Mouse (Mus musculus) forebrain, embryonic 10.5 days (tissue): ENCODE results near the gene Snx30. TPM values are rescaled to one million over a fixed set of nuclear protein-coding genes. Genes with fewer than 3 reads are reported as not detected.

ENCODE experiments used
- DNase-seq: peaks from one replicate; pipeline ENCODE4 v3.0.0-alpha.2; 2017; ENCODE audit warnings: low spot score; ENCODE audit errors: extremely low spot score
- H3K27ac ChIP-seq: fragments of 300-500 bp; sonication (generic); 2 replicates; pipeline ENCODE4 v1.5.1; 2016; ENCODE audit warnings: mild to moderate bottlenecking
- H3K27me3 ChIP-seq: fragments of 300-500 bp; sonication (generic); 2 replicates; pipeline ENCODE4 v1.6.1; 2016; ENCODE audit warnings: mild to moderate bottlenecking; ENCODE audit not compliant: poor library complexity, severe bottlenecking
- H3K36me3 ChIP-seq: fragments of 300-500 bp; sonication (generic); replicated peaks from 2 replicates; pipeline ENCODE4 v1.6.1; 2016; ENCODE audit warnings: mild to moderate bottlenecking, moderate library complexity
- H3K4me1 ChIP-seq: fragments of 300-500 bp; sonication (generic); 2 replicates; pipeline ENCODE4 v1.6.1; 2016
- H3K4me3 ChIP-seq: fragments of 300-500 bp; sonication (generic); 2 replicates; pipeline ENCODE4 v1.5.1; 2016; ENCODE audit warnings: mild to moderate bottlenecking, moderate library complexity
- H3K9me3 ChIP-seq: fragments of 300-500 bp; sonication (generic); 2 replicates; pipeline ENCODE4 v1.6.1; 2016; ENCODE audit warnings: mild to moderate bottlenecking, moderate library complexity
- WGBS: fragments of 180-500 bp; shearing (Covaris S2); methylation state at CpG from one replicate; pipeline ENCODE4 v1.1.7; 2016; 5-methylcytosine and 5-hydroxymethylcytosine counted together
- polyA plus RNA-seq: library from polyadenylated mRNA; unstranded; fragments of >200 nt; fragmentation: Nextera tagmentation; extraction: Ambion mirVana; gene quantifications from 2 replicates; pipeline ENCODE4 v1.2.1, GENCODE M21; 2016

Snx30 gene
- polyA plus RNA-seq, 1 experiment from 2014 or later, result 5.7 TPM

GRCm38 (mm10) chr4:59845245-59845637 lies 39.6 kb downstream of the Snx30 start:
- WGBS, result 93% methylated on average over 3 of the region's 3 CpGs
- no peaks in the 10 kb centered on the region; the same call in 1 of the 2 replicates for H3K9me3 ChIP-seq
- H3K4me3 ChIP-seq, result no peak overlapping the region
- DNase-seq, result no peak
- H3K27ac ChIP-seq, result no peak overlapping the region
- peaks cover 2% of the 10 kb centered on the region; the same call in 1 of the 2 replicates for H3K4me1 ChIP-seq
- peaks cover 7% of the 10 kb centered on the region; the same call in 1 of the 2 replicates for H3K36me3 ChIP-seq
- H3K27me3 ChIP-seq, result no peaks in the 10 kb centered on the region

GRCm38 (mm10) chr4:59847447-59847846 lies 41.8 kb downstream of the Snx30 start:
- Histone ChIP-seq H3K4me3 (no peak overlapping the region), H3K9me3 (no peaks in the 10 kb centered on the region; the same call in 1 of the 2 replicates), H3K27ac (no peak overlapping the region), H3K4me1 (peaks cover 4% of the 10 kb centered on the region; the same call in 1 of the 2 replicates), H3K27me3 (no peaks in the 10 kb centered on the region), H3K36me3 (peaks cover 7% of the 10 kb centered on the region; the same call in 1 of the 2 replicates)
- 91% methylated on average over 5 of the region's 5 CpGs for WGBS
- no peak for DNase-seq

GRCm38 (mm10) chr4:59850181-59850580 lies 44.5 kb downstream of the Snx30 start:
- peak overlapping the region; percentile 35; the same call in 1 of the 2 replicates for H3K27ac ChIP-seq
- peaks cover 7% of the 10 kb centered on the region; the same call in 1 of the 2 replicates for H3K36me3 ChIP-seq
- H3K27me3 ChIP-seq, result no peaks in the 10 kb centered on the region
- H3K9me3 ChIP-seq, result no peaks in the 10 kb centered on the region; the same call in 1 of the 2 replicates
- H3K4me1 ChIP-seq, result peaks cover 4% of the 10 kb centered on the region; the same call in 1 of the 2 replicates
- peak; percentile 59 for DNase-seq
- 83% methylated on average over 2 of the region's 2 CpGs for WGBS
- no peak overlapping the region for H3K4me3 ChIP-seq

- no peak for DNase-seq
- no peaks in the 10 kb centered on the region; the same call in 1 of the 2 replicates for H3K9me3 ChIP-seq
- 95% methylated on average over 5 of the region's 5 CpGs for WGBS
- peaks cover 4% of the 10 kb centered on the region; the same call in 1 of the 2 replicates for H3K4me1 ChIP-seq
- H3K27me3 ChIP-seq, result no peaks in the 10 kb centered on the region
- H3K4me3 ChIP-seq, result no peak overlapping the region
- peaks cover 4% of the 10 kb centered on the region; the same call in 1 of the 2 replicates for H3K36me3 ChIP-seq
- no peak overlapping the region for H3K27ac ChIP-seq
Measured at GRCm38 (mm10) chr4:59850886-59851623, 45.4 kb downstream of the Snx30 start.

GRCm38 (mm10) chr4:59853155-59853554 lies 47.5 kb downstream of the Snx30 start:
- no peak for DNase-seq
- H3K27me3 ChIP-seq, result no peaks in the 10 kb centered on the region
- H3K27ac ChIP-seq, result no peak overlapping the region
- H3K36me3 ChIP-seq, result no peaks in the 10 kb centered on the region; the same call in 1 of the 2 replicates
- no peak overlapping the region for H3K4me3 ChIP-seq
- H3K9me3 ChIP-seq, result no peaks in the 10 kb centered on the region; the same call in 1 of the 2 replicates
- H3K4me1 ChIP-seq, result peaks cover 4% of the 10 kb centered on the region; the same call in 1 of the 2 replicates
- 95% methylated on average over 5 of the region's 7 CpGs for whole genome bisulfite sequencing

GRCm38 (mm10) chr4:59859693-59860425 lies 54.2 kb downstream of the Snx30 start:
- no peak overlapping the region for H3K27ac ChIP-seq
- DNase-seq, result no peak
- no peaks in the 10 kb centered on the region for H3K9me3 ChIP-seq
- no peaks in the 10 kb centered on the region for H3K4me1 ChIP-seq
- WGBS, result 74% methylated on average over 16 of the region's 16 CpGs
- H3K4me3 ChIP-seq, result no peak overlapping the region
- no peaks in the 10 kb centered on the region; the same call in 1 of the 2 replicates for H3K36me3 ChIP-seq
- no peaks in the 10 kb centered on the region for H3K27me3 ChIP-seq

GRCm38 (mm10) chr4:59860431-59860830 lies 54.8 kb downstream of the Snx30 start:
- Histone ChIP-seq H3K27me3 (no peaks in the 10 kb centered on the region), H3K9me3 (no peaks in the 10 kb centered on the region), H3K27ac (no peak overlapping the region), H3K4me3 (no peak overlapping the region), H3K4me1 (no peaks in the 10 kb centered on the region), H3K36me3 (no peaks in the 10 kb centered on the region; the same call in 1 of the 2 replicates)
- WGBS, result 72% methylated on average over 2 of the region's 2 CpGs
- DNase-seq, result no peak

- Histone ChIP-seq H3K4me3 (no peak overlapping the region), H3K36me3 (no peaks in the 10 kb centered on the region; the same call in 1 of the 2 replicates), H3K27me3 (no peaks in the 10 kb centered on the region), H3K4me1 (no peaks in the 10 kb centered on the region), H3K27ac (no peak overlapping the region), H3K9me3 (no peaks in the 10 kb centered on the region)
- 86% methylated on average over 4 of the region's 4 CpGs for WGBS
- no peak for DNase-seq
Measured at GRCm38 (mm10) chr4:59861871-59862270, 56.2 kb downstream of the Snx30 start.

- no peak overlapping the region for H3K27ac ChIP-seq
- no peak overlapping the region for H3K4me3 ChIP-seq
- DNase-seq, result no peak
- 91% methylated on average over 1 of the region's 1 CpGs for WGBS
- H3K4me1 ChIP-seq, result no peaks in the 10 kb centered on the region
- H3K9me3 ChIP-seq, result no peaks in the 10 kb centered on the region
- no peaks in the 10 kb centered on the region for H3K27me3 ChIP-seq
- no peaks in the 10 kb centered on the region; the same call in 1 of the 2 replicates for H3K36me3 ChIP-seq
Measured at GRCm38 (mm10) chr4:59862335-59862734, 56.7 kb downstream of the Snx30 start.

GRCm38 (mm10) chr4:59863869-59864268 lies 58.2 kb downstream of the Snx30 start:
- H3K36me3 ChIP-seq, result 0 out of 2 replicates have a peak, but pooled peaks cover 3% of the 10 kb centered on the region
- H3K27ac ChIP-seq, result 0 out of 2 replicates have a peak overlapping the region, but pooled peaks have one; percentile 15
- H3K4me3 ChIP-seq, result no peak overlapping the region
- H3K27me3 ChIP-seq, result no peaks in the 10 kb centered on the region
- no peaks in the 10 kb centered on the region for H3K9me3 ChIP-seq
- no peak for DNase-seq
- WGBS, result 76% methylated on average over 6 of the region's 6 CpGs
- H3K4me1 ChIP-seq, result no peaks in the 10 kb centered on the region

- Histone ChIP-seq H3K27ac (no peak overlapping the region), H3K4me3 (no peak overlapping the region), H3K36me3 (0 out of 2 replicates have a peak, but pooled peaks cover 3% of the 10 kb centered on the region), H3K27me3 (no peaks in the 10 kb centered on the region), H3K4me1 (peaks cover 2% of the 10 kb centered on the region), H3K9me3 (no peaks in the 10 kb centered on the region)
- WGBS, result 87% methylated on average over 11 of the region's 11 CpGs
- no peak for DNase-seq
Measured at GRCm38 (mm10) chr4:59868086-59868485, 62.4 kb downstream of the Snx30 start.

GRCm38 (mm10) chr4:59869488-59870057 lies 63.9 kb downstream of the Snx30 start:
- H3K4me1 ChIP-seq, result peaks cover 13% of the 10 kb centered on the region
- 0 out of 2 replicates have a peak, but pooled peaks cover 3% of the 10 kb centered on the region for H3K36me3 ChIP-seq
- WGBS, result 93% methylated on average over 6 of the region's 6 CpGs
- no peak overlapping the region for H3K27ac ChIP-seq
- H3K9me3 ChIP-seq, result no peaks in the 10 kb centered on the region
- H3K27me3 ChIP-seq, result no peaks in the 10 kb centered on the region
- H3K4me3 ChIP-seq, result no peak overlapping the region
- no peak for DNase-seq
